Mouse (Mus musculus) fat pad, adult 2 months (tissue): ENCODE data around the gene A1cf.
A peak's percentile ranks its signal among the peaks of the same experiment; 100 is the strongest.

Experiments used
- DNase-seq: peaks from one replicate; pipeline ENCODE4 v3.0.0-alpha.2; 2011; ENCODE audit warnings: low read depth, low spot score; ENCODE audit errors: extremely low read depth

A1cf gene

DNA sequence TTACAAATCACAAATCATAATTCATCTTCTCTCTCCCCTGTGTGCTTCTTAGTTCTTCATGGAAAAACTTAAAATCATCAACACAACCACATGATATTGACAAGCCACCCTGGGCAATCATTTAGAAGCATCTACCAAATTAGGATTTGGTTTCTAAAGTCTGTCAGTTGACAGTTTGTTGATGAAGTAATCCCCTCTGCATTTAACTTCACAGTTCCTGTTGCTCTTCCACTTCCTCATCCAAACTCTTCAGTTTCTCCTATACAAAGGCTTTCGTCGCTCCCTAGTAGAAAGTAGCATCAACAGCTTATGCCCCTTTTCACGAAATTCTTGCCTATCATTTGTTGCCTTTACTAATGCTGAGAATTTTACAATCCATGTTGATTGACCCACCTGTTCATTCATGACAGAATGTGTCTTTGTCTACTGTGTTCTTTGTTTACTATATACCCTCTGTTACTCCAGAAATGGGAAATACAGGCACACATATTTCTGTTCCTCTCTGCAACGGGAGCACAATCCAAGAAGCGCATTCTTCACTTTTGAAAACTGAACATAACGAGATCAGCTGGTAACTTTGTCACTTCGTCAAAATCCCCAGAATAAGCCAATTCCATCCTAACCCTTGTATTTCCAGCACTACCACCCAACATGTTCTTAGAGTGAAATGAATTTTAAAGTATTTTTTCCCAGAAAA is 82.4 kb downstream of the A1cf start:
- DNase-seq = no peak

- DNase-seq = no peak
Measured at GRCm38 (mm10) chr19:31953799-31954198, 85.2 kb downstream of the A1cf start.

DNA sequence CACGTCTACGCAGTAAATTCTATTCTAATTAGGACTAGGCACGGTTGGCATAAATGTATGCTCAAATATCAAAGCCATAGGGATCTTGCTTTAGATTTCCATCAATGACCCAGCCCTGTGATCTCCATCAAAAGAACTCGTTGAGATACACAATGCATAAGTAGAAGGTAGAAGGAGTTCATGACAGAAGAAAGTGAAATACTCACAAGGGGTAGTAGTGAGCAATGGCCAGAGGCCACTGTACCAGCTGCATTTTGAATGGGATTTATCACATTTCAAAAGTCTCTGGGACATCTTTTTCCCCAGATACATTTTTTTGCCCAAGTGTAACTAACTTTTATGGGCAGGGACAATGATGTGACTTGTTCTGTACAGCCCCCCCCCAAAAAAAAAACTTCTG is 85.7 kb downstream of the A1cf start:
- DNase-seq = no peak

DNA sequence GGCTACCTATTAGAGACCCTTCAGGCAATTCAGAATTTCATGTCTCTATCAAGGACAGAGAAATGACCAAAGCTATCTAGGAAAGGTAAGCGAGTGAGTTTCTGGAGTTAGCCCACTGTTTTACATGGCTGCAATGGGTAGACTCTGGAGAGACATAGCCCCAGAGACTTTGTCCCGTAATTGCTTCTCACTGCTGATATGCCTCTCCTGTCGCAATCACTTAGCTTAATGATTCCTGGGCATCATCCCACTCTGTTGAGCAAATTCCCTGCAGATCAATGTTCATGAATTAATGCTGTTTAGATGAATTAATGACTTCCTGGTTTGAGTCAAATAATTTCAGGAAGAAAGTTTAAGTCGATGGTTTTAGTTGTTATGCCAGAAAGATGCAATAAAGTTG is 86.1 kb downstream of the A1cf start:
- DNase-seq = no peak

DNA sequence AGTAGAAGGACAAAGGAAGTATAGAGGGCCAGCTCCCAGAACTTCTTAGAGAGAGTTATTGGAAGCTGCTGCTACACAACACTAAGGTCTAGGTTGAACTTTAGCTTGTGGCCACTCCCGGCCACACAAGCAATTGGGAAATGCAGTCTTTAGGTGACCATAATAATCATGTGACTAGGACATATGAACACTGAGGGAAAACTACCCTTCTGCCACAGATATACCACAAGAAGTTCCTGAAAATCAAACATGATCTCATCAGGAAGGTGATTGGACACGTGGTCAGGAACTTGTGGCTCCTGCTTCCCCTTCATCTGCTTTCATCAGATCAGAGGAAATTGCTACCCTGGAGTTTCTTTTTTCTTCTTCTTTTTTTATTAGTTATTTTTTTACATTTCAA is 87.8 kb downstream of the A1cf start:
- no peak for DNase-seq

DNA sequence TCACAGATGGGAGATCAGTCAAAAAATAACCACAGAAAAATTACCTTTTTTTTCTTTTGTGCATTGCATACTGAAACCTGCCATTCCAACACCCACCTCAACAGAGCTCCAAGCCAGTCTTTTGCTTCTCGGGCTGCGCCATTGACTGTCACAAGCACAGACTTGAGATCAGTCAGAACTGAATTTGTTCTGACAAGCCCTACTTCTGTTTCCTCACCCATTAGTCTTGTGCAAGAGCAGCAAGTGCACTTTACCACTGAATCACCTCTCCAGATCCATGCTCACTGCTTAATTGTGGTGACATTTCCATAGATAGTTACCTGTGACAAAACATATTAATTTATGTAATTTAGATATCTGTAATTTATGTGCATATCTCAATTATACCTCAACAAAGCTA is 91.9 kb downstream of the A1cf start:
- DNase-seq = peak; percentile 80

DNA sequence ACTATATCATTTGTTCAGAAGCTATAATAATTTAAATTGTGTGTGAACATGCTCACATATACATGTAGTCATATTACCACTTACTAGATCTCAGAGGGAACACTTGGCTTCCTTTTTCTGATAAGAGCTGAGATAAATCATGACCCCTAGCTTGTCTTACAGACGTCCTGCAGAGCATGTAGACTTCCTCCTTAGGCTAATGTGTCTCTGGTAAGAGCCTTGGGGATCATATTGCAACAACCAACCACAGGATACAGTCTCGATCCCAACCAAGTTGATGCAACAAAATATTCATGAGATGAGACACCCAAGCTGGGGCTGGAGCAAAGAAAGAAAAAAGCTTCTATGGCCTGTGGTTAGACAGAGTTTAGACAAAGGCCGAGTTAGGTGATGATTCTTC is 94.6 kb downstream of the A1cf start:
- DNase-seq = no peak

- DNase-seq = no peak
Measured at GRCm38 (mm10) chr19:31967933-31968532, 99.5 kb downstream of the A1cf start.

GRCm38 (mm10) chr19:31971405-31971804 is 102.8 kb downstream of the A1cf start:
- DNase-seq = no peak

GRCm38 (mm10) chr19:31971998-31972397 is 103.4 kb downstream of the A1cf start:
- no peak for DNase-seq

DNA sequence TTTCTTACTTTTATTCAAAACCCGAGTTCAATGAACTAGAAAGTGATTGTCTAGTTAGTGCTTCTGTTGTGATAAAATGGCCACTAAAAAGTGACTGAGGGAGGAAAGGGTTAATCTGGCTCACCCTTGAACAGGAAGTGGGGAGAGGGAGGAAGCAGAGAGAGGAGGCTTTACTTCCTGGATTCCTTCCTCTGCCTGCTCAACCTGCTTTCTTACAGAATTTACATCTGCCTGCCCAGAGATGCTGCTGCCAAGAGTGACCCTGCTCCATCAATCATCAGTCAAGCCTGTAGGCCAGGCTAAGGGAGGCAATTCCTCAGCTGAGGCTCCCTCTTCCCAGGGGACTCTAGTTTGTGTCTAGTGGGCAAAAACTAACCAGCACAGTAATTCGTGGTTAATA is 107.3 kb downstream of the A1cf start:
- no peak for DNase-seq

GRCm38 (mm10) chr19:31991057-31991456 is 122.5 kb downstream of the A1cf start:
- no peak for DNase-seq

DNA sequence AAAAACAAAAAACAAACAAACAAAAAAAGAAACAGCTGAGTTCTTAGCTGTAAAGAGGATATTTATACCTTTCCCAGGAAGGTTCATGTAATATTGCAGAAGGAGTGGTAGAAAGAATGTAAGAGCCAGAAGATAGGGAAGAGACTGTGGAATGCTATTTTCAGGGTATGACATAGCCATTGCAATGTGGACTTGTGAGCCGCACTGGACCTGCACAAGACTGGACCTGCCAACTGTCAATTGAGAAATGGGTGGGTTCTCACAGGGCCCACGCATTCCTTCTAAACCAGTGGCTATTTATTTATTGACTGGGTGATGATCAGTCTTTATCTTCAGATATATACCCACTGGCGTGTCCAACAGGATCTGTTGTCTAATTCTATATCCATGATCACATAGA is 128.4 kb downstream of the A1cf start:
- DNase-seq = no peak
